Mouse (Mus musculus): Measurements from ENCODE around the gene Plxnc1. TPM values are rescaled to one million over a fixed set of nuclear protein-coding genes. Genes with fewer than 3 reads are reported as not detected.

The Plxnc1 gene
- polyA plus RNA-seq, 1 experiment, result 0.05 TPM

DNA sequence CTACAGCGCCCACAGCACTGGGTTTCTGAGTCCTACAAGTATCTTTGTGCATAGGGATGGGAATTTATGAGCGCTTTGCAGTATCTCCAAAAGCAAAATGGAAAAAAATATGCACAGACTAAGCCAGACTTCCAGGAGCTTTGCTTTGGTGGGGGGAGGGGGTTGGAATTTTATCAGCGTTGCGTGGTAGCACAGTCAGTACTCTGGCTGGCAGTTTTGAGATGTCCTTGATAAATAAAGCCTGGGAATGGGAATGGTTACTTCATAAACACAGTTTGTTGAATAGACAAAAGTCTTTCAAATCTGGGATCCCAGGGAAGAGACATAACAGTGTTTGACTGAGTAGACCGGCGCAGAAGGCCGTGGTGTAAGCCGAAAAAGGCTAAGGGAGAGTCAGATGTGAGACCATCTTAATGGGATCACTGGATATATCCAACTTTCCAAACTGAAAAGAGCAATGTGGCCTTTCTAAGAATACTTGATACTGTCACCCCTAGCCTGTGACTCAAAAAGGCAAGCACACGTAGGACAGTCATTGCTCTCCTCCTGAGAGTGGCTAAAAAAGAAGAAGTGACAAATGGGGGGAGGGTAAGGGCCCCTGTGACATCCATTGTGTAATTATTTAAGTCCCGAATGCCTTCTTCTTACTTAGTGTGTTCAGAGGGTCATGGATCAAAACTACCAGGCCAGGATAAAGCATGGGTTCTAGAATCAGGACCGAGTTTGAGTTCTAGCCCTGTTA, 35.5 kb downstream of the Plxnc1 start:
- Histone ChIP-seq H3K4me3 (ENCODE audit: insufficient read depth, poor library complexity, severe bottlenecking) (no peak overlapping the region), H3K79me2 (ENCODE audit: control insufficient read depth, insufficient read depth) (no peaks in the 10 kb centered on the region), H3K27me3 (ENCODE audit: control insufficient read depth, insufficient read depth, insufficient read length) (no peaks in the 10 kb centered on the region), H3K36me3 (ENCODE audit: control insufficient read depth, insufficient read depth) (no peaks in the 10 kb centered on the region), H3K79me3 (ENCODE audit: low read depth) (no peaks in the 10 kb centered on the region), H3ac (ENCODE audit: control insufficient read depth, insufficient read length, low read depth) (no peak overlapping the region)
- TF ChIP-seq MAX (IDR thresholded peaks at IDR 0.05) (no peak), MYOG (IDR thresholded peaks at IDR 0.05; ENCODE audit: control insufficient read depth, extremely low read depth, insufficient read length) (no peak), CEBPB (IDR thresholded peaks at IDR 0.05; ENCODE audit: low read depth) (no peak), CTCF (IDR thresholded peaks at IDR 0.05; ENCODE audit: control insufficient read depth, insufficient read depth, insufficient read length) (no peak), MYOD1 (IDR thresholded peaks at IDR 0.05; ENCODE audit: control insufficient read depth, insufficient read length, low read depth) (no peak), FOSL1 (IDR thresholded peaks at IDR 0.05; ENCODE audit: insufficient read depth, low read length, poor library complexity, severe bottlenecking) (no peak), USF1 (IDR thresholded peaks at IDR 0.05; ENCODE audit: low read depth) (no peak)

DNA sequence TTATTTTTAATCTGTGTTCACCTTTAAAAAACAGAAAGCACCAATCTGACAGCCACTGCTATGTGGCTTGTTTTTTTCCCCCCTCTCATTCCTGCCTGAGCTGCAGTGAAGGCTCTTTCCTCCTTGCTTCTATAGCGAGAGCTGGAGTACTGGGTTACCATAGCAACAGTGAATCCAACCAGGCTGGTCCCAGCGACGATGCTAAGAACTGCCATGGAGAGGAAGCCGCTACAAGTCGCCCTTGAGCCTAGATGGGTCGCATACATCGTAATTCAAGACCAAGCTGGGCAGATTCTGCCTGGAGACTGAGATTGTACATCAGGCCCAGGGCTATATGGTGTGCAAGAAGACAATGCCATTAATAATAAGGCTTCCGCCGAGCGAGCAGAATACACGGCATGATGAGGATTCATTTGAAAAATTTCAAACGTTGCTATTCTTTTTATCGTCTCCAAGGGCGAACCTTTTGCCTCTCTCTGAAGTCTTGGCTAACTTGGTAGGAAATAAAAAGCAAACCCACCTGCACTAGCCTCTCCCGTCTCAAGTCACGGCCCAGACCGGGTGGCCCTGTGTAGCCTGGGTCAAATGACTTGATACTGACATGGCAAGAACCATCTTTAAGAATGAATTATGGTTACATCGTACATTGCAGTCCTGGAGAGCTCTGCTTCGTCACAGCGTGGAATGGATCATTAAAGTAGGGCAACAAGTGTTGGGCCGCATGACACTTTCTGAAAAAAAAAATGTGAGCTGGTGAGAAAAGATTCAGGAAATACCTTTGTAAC, 38.8 kb downstream of the Plxnc1 start:
- Histone ChIP-seq H3K79me3 (ENCODE audit: low read depth) (no peaks in the 10 kb centered on the region), H3K79me2 (ENCODE audit: control insufficient read depth, insufficient read depth) (no peaks in the 10 kb centered on the region), H3K36me3 (ENCODE audit: control insufficient read depth, insufficient read depth) (no peaks in the 10 kb centered on the region), H3K4me3 (ENCODE audit: insufficient read depth, poor library complexity, severe bottlenecking) (no peak overlapping the region), H3ac (ENCODE audit: control insufficient read depth, insufficient read length, low read depth) (no peak overlapping the region), H3K27me3 (ENCODE audit: control insufficient read depth, insufficient read depth, insufficient read length) (peaks cover 5% of the 10 kb centered on the region)
- TF ChIP-seq FOSL1 (IDR thresholded peaks at IDR 0.05; ENCODE audit: insufficient read depth, low read length, poor library complexity, severe bottlenecking) (no peak), MYOG (IDR thresholded peaks at IDR 0.05; ENCODE audit: control insufficient read depth, extremely low read depth, insufficient read length) (no peak), MAX (IDR thresholded peaks at IDR 0.05) (no peak), MYOD1 (IDR thresholded peaks at IDR 0.05; ENCODE audit: control insufficient read depth, insufficient read length, low read depth) (no peak), CTCF (IDR thresholded peaks at IDR 0.05; ENCODE audit: control insufficient read depth, insufficient read depth, insufficient read length) (no peak), CEBPB (IDR thresholded peaks at IDR 0.05; ENCODE audit: low read depth) (no peak), USF1 (IDR thresholded peaks at IDR 0.05; ENCODE audit: low read depth) (no peak)

GRCm38 (mm10) chr10:94905219-94905618, 39.4 kb downstream of the Plxnc1 start:
- no peak overlapping the region for H3ac ChIP-seq (ENCODE audit: control insufficient read depth, insufficient read length, low read depth)
- TF ChIP-seq MAX (IDR thresholded peaks at IDR 0.05) (no peak), MYOG (IDR thresholded peaks at IDR 0.05; ENCODE audit: control insufficient read depth, extremely low read depth, insufficient read length) (no peak), USF1 (IDR thresholded peaks at IDR 0.05; ENCODE audit: low read depth) (no peak), CTCF (IDR thresholded peaks at IDR 0.05; ENCODE audit: control insufficient read depth, insufficient read depth, insufficient read length) (no peak), FOSL1 (IDR thresholded peaks at IDR 0.05; ENCODE audit: insufficient read depth, low read length, poor library complexity, severe bottlenecking) (no peak), MYOD1 (IDR thresholded peaks at IDR 0.05; ENCODE audit: control insufficient read depth, insufficient read length, low read depth) (no peak), CEBPB (IDR thresholded peaks at IDR 0.05; ENCODE audit: low read depth) (no peak)
- H3K36me3 ChIP-seq (ENCODE audit: control insufficient read depth, insufficient read depth), result no peaks in the 10 kb centered on the region
- no peaks in the 10 kb centered on the region for H3K79me3 ChIP-seq (ENCODE audit: low read depth)
- H3K27me3 ChIP-seq (ENCODE audit: control insufficient read depth, insufficient read depth, insufficient read length), result peaks cover 5% of the 10 kb centered on the region
- H3K79me2 ChIP-seq (ENCODE audit: control insufficient read depth, insufficient read depth), result no peaks in the 10 kb centered on the region
- no peak overlapping the region for H3K4me3 ChIP-seq (ENCODE audit: insufficient read depth, poor library complexity, severe bottlenecking)

DNA sequence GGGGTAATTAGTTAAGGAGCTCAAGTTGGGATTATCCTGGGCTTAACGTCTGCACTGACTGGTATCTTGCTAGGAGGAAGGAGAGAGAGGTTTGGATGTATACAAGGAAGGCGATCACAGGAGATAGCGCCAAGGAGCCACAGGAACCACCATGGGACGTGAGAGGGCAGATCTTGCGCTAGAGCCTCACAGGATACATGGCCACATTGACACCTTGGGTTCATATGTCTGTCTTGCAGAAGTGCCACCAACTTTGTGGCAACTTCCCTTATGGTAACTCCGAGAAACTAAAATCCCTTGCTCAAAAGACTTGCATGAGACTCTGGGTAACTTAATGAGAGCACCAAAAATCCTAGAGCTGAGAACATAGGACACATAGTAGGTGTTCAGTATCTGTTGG, 47.7 kb downstream of the Plxnc1 start:
- no peaks in the 10 kb centered on the region for H3K79me2 ChIP-seq (ENCODE audit: control insufficient read depth, insufficient read depth)
- no peak overlapping the region for H3K4me3 ChIP-seq (ENCODE audit: insufficient read depth, poor library complexity, severe bottlenecking)
- peaks cover 9% of the 10 kb centered on the region for H3K27me3 ChIP-seq (ENCODE audit: control insufficient read depth, insufficient read depth, insufficient read length)
- TF ChIP-seq MYOD1 (IDR thresholded peaks at IDR 0.05; ENCODE audit: control insufficient read depth, insufficient read length, low read depth) (no peak), MYOG (IDR thresholded peaks at IDR 0.05; ENCODE audit: control insufficient read depth, extremely low read depth, insufficient read length) (no peak), FOSL1 (IDR thresholded peaks at IDR 0.05; ENCODE audit: insufficient read depth, low read length, poor library complexity, severe bottlenecking) (no peak), MAX (IDR thresholded peaks at IDR 0.05) (no peak), CTCF (IDR thresholded peaks at IDR 0.05; ENCODE audit: control insufficient read depth, insufficient read depth, insufficient read length) (no peak), USF1 (IDR thresholded peaks at IDR 0.05; ENCODE audit: low read depth) (no peak), CEBPB (IDR thresholded peaks at IDR 0.05; ENCODE audit: low read depth) (no peak)
- H3ac ChIP-seq (ENCODE audit: control insufficient read depth, insufficient read length, low read depth), result no peak overlapping the region
- no peaks in the 10 kb centered on the region for H3K36me3 ChIP-seq (ENCODE audit: control insufficient read depth, insufficient read depth)
- no peaks in the 10 kb centered on the region for H3K79me3 ChIP-seq (ENCODE audit: low read depth)

GRCm38 (mm10) chr10:94896311-94896710, 48.3 kb downstream of the Plxnc1 start:
- Histone ChIP-seq H3ac (ENCODE audit: control insufficient read depth, insufficient read length, low read depth) (no peak overlapping the region), H3K79me2 (ENCODE audit: control insufficient read depth, insufficient read depth) (no peaks in the 10 kb centered on the region), H3K4me3 (ENCODE audit: insufficient read depth, poor library complexity, severe bottlenecking) (no peak overlapping the region), H3K36me3 (ENCODE audit: control insufficient read depth, insufficient read depth) (no peaks in the 10 kb centered on the region), H3K27me3 (ENCODE audit: control insufficient read depth, insufficient read depth, insufficient read length) (peaks cover 9% of the 10 kb centered on the region), H3K79me3 (ENCODE audit: low read depth) (no peaks in the 10 kb centered on the region)
- TF ChIP-seq MYOD1 (IDR thresholded peaks at IDR 0.05; ENCODE audit: control insufficient read depth, insufficient read length, low read depth) (no peak), CEBPB (IDR thresholded peaks at IDR 0.05; ENCODE audit: low read depth) (no peak), CTCF (IDR thresholded peaks at IDR 0.05; ENCODE audit: control insufficient read depth, insufficient read depth, insufficient read length) (no peak), MAX (IDR thresholded peaks at IDR 0.05) (no peak), USF1 (IDR thresholded peaks at IDR 0.05; ENCODE audit: low read depth) (no peak), FOSL1 (IDR thresholded peaks at IDR 0.05; ENCODE audit: insufficient read depth, low read length, poor library complexity, severe bottlenecking) (no peak), MYOG (IDR thresholded peaks at IDR 0.05; ENCODE audit: control insufficient read depth, extremely low read depth, insufficient read length) (no peak)

Data from C2C12 (cell line).